Mouse (Mus musculus): ENCODE measurements around the gene Rtn4rl2.

DNA sequence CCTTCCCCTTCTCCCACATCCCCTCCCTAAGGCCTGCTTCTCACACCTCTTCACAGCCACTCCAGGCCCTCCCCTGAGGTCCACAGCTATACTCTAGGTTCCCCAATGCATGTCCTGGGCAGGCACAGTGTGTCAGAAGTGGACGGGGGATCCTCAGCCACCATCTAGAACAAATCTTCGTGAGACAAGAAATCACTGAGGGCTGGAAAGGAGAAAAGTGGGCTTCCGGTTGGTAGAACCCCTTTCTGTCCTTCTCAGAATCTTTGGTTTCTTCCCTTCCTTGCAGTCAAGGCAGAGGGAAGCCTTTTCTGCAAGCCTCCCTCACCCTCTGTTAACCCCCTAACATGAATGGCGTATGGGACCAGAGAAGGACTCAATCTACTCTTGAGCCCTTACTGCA is 2.6 kb downstream of the Rtn4rl2 start:
- TF ChIP-seq CTCF (IDR thresholded peaks at IDR 0.05; ENCODE audit: control insufficient read depth, insufficient read depth, insufficient read length), result no peak
- no peak for TF ChIP-seq MAX (IDR thresholded peaks at IDR 0.05)
- TF ChIP-seq USF1 (IDR thresholded peaks at IDR 0.05; ENCODE audit: low read depth), result no peak
- TF ChIP-seq CEBPB (IDR thresholded peaks at IDR 0.05; ENCODE audit: low read depth), result no peak
- no peak for TF ChIP-seq MYOG (IDR thresholded peaks at IDR 0.05; ENCODE audit: control insufficient read depth, extremely low read depth, insufficient read length)
- TF ChIP-seq MYOD1 (IDR thresholded peaks at IDR 0.05; ENCODE audit: control insufficient read depth, insufficient read length, low read depth), result no peak
- no peak for TF ChIP-seq FOSL1 (IDR thresholded peaks at IDR 0.05; ENCODE audit: insufficient read depth, low read length, poor library complexity, severe bottlenecking)

Data from C2C12 (cell line).